Mouse (Mus musculus) thymus, postnatal 10 days (tissue): ENCODE results near the gene Gm11565.
"Not testable (repeated sequence)": the region's sequence is repeated elsewhere in the genome, so short reads cannot be mapped to it uniquely, and the experiment has no call there.

Source experiments
- DNase-seq, 2 experiments: peaks; one replicate each; pipeline ENCODE4 v3.0.0; 2021; ENCODE audit warnings: low spot score in 2 of 2

Gene Gm11565

DNA sequence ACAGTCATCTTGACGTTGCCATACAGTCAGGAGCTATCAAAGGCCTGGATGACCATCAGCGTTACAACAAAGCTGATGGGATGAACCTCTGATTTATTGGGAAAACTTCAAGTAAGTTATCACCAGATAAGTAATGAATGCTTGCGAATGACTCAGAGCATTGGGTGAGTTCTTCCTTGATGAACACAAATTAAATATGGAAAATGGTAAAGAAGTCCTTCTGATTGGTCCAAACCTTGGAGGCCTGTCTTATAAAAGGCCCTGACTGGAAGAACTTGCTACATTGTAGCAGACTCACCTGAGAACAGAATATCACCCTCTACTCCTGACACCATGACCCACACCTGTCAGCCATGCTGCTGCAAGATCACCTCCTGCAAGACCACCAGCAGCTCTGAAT lies at the start of gene Gm11565:
Gm11565 (plus strand) TSS at position 301 of the 400 bp plus-strand sequence.
- DNase-seq = no peak

DNA sequence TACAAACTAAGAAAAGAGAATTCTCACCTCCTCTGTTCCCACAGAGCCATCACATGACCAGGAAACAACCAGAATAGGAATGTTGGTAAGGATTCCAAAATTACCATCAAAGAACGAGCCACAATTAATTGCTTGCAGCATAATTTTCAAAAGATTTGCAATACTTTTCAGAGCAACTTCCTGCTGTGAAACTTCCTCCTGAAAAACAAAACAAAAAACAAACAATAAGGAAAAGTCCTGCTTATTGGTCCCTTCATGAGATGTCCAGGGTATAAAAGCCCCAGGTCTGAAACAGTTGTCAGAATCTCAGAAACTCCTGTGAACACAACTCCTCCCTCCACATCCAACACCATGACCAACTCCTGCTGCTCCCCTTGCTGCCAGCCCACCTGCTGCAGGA lies 41.5 kb upstream of the Gm11565 start, which contains the start of gene Krtap9-1:
Krtap9-1 (plus strand) TSS at position 301 of the 400 bp plus-strand sequence.
- DNase-seq = not testable (repeated sequence)

DNA sequence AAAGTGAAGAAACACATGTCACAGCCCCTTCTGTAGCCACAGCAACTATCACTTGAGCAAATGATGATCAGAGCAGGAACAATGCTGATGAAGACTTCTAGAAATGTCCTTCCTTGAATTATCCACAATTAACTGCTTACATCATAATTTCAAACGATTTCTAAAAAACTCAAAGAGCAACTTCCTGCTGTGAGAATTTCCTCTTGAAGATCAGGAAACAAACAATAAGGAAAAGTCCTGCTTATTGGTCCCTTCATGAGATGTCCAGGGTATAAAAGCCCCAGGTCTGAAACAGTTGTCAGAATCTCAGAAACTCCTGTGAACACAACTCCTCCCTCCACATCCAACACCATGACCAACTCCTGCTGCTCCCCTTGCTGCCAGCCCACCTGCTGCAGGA lies 35.7 kb upstream of the Gm11565 start, which contains the start of gene Gm11567:
Gm11567 (plus strand) TSS at position 301 of the 400 bp plus-strand sequence.
- DNase-seq = not testable (repeated sequence)

DNA sequence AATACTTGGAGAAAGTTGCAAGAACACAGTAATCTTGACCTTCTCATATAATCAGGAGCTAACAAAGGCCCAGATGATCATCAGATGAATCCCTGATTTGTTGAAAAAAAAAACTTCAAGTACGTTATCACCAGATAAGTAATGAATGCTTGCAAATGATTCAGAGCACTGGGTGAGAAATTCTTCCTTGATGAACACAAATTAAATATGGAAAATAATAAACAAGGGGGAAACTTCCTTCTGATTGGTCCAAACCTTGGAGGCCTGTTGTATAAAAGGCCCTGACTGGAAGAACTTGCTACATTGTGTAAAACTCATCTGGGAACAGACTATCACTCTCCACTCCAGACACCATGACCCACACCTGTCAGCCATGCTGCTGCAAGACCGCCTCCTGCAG lies 6.9 kb upstream of the Gm11565 start, which contains the start of gene Krtap31-1:
Krtap31-1 (plus strand) TSS at position 301 of the 400 bp plus-strand sequence.
- DNase-seq = no peak

GRCm38 (mm10) chr11:99935991-99936390 lies 21.4 kb downstream of the Gm11565 start, which contains the start of gene Krtap31-2:
Krtap31-2 (plus strand) TSS chr11:99936291.
- no peak for DNase-seq

DNA sequence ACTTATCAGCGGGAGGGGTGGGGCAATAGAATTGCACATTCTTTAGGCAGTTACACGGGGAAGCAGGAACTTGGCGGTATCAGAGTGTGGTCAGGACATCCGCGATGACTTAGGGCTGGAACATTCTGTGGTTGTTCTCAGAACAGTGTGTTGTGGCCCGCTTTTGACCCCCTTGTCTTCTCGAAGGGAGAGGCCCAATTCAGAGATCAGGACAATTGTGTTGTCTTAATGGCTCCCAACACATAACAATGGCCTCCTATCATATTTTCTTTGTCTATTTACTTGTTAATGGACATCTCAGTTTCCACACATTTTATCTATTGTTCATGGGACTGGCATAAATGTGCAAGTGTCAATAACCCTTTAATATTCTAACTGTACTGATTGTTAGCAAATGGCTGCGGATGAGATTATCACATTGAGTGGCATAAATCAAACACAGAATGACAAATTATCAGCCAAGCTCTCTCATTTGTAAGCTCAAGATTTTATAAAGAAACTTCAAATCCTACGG lies 23.3 kb downstream of the Gm11565 start:
- no peak for DNase-seq

- DNase-seq = no peak
Measured at GRCm38 (mm10) chr11:99948175-99948574, 33.6 kb downstream of the Gm11565 start, which contains the start of gene Krtap9-5. Krtap9-5 (plus strand) TSS chr11:99948475.

DNA sequence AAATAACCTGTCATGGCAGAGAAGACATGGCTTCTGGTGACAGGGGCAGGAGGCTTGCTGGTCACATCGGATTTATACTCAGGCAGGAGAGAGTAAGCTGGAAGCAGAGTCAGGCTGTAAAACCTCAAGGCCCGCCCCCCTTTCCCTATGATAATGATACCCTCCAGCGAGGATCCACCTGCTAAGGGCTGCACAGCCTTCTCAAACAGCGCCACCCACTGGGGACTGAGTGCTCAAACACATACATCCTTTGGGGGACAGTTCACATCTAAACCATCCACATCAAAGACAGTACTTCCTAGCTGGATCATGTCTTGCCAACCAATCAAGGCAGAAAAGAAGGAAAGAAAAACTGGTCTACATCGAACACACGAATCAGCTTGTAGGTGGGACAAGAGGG lies 49.7 kb downstream of the Gm11565 start:
- DNase-seq = no peak
